Mouse (Mus musculus) gastrocnemius, postnatal 4 days (tissue): ENCODE data around the gene Boc. TPM values are rescaled to one million over a fixed set of nuclear protein-coding genes. Genes with fewer than 3 reads are reported as not detected.

Experiments used
- microRNA-seq: library from miRNA; unstranded; fragments of <30 nt; microRNA quantifications from one replicate; pipeline ENCODE4 v1.2.0, GENCODE M21; 2021
- total RNA-seq, 2 experiments: library from RNA; stranded (reverse); gene quantifications; 2 replicates each; pipeline ENCODE4 v1.2.3; 2021

Boc gene
- total RNA-seq, 2 experiments from 2014 or later: 26.2 to 30.3 TPM

Small RNAs within 50 kb of the gene (microRNA-seq; reads per million reads assigned to microRNA genes)
- gene Mir3081: not detected

Other genes starting within 250 kb of the Boc start
- under 1 TPM; 0.29 to 0.93 TPM for gene Sidt1, start 225.7 kb downstream of the Boc start, total RNA-seq
- 10 to 100 TPM; 12.7 TPM for gene Spice1, start 211.8 kb downstream of the Boc start, total RNA-seq
- gene Cfap44, start 164.1 kb downstream of the Boc start, total RNA-seq: under 1 TPM; 0.05 to 0.16 TPM
- 1 to 10 TPM; 5.8 to 6.6 TPM for gene Nepro, start 165.4 kb upstream of the Boc start, total RNA-seq
- gene Gtpbp8, start 187.5 kb upstream of the Boc start, total RNA-seq: 10 to 100 TPM; 14.9 to 16.6 TPM
- 1 to 10 TPM; 1.3 TPM for gene Cd200r1, start 206.8 kb upstream of the Boc start, total RNA-seq